Mouse (Mus musculus) adrenal gland, postnatal 10 days (tissue): ENCODE results near the gene Serpinb13. TPM values are rescaled to one million over a fixed set of nuclear protein-coding genes. Genes with fewer than 3 reads are reported as not detected.
"Not testable (repeated sequence)": the region's sequence is repeated elsewhere in the genome, so short reads cannot be mapped to it uniquely, and the experiment has no call there.

Experiments
- DNase-seq: peaks from one replicate; pipeline ENCODE4 v3.0.0; 2021; ENCODE audit warnings: mixed read lengths
- long read RNA-seq, 2 experiments: library from polyadenylated mRNA; stranded (forward); transcript quantifications; one replicate each; pipeline ENCODE4 v2.0.0; 2021
- total RNA-seq, 2 experiments: library from RNA; stranded (reverse); gene quantifications; 2 replicates each; pipeline ENCODE4 v1.2.3; 2021

Gene Serpinb13
- not detected for total RNA-seq
- long read RNA-seq, experiment 1 = 0 reads
- long read RNA-seq, experiment 2 = 0 reads

DNA sequence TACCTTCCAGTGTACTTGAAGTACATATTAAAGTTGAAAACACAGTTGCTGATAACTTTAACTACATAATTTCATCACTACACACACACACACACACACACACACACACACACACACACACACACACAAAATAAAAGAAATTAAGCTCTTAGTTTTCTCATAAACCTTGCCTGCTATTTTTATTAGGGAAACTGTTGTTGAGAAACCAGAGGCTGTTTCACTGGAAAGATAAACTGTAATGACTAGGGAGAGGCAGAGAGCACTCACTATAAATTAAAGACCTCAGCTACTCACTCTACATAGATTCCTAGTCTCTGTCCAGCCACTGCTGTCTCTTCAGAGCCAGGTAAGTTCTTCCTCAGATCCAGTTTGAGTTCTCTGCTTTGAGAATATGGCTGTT, at the start of gene Serpinb13:
Serpinb13 (plus strand) TSS at position 301 of the 400 bp plus-strand sequence.
- DNase-seq = no peak

DNA sequence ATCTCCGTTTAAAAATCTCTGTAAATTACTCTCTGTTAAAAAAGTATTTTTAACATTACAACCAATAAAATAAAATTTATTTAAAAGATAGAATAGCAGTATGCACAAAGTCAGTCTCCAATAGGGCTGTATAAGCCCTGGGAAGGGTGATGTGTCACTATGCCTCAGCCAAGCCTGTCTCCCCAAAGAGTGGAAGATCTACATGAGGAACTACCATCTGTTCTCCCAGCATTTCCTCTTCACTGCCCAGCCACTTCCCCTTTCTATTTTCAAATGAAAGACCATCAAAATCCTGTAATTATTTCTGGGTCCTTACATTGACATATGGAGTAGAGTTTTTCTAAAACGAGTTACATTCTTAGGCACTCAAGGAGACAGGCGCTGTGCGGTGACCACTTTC, 48.8 kb upstream of the Serpinb13 start:
- DNase-seq = no peak

DNA sequence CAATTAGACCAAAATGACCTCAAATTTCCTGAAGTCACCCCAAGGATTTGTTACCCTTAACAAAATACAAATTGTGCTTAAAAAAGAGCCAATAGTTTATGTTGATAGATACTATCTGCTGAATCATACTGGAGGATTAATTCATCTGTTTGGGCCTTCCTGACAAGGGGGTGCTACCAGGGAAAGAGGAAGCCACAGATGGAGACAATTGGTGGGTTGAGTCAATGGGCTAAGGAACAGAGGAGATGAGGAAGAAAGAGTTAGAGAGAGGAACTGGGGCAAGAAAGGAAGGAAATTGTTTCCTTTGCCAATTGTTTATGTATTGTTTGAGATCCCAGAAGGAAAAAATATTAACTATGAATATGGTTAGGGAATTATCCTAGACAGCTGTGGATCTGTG, 47.1 kb upstream of the Serpinb13 start:
- no peak for DNase-seq

DNA sequence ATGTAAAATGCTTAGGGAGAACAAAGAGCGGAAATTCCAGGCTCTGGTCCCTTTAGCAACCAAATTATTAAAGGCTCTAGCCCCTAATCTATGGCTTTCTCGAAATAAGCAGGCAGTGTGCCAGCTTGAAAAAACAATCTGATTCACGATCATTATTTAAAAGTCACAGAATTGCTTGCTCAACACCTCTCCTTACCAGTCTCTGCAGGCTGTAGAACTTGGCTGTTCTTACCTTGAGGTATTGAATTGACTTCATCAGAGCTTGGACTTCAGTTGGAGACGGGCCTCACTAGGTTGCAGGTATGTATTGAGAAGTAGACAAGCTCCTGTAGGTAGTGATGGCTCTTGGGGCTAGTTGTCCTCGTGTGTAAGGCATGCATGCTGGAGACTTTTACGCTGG, 46.5 kb upstream of the Serpinb13 start, which contains the start of gene Serpinb12:
Serpinb12 (plus strand) TSS at position 185 of the 400 bp plus-strand sequence.
- DNase-seq = no peak

DNA sequence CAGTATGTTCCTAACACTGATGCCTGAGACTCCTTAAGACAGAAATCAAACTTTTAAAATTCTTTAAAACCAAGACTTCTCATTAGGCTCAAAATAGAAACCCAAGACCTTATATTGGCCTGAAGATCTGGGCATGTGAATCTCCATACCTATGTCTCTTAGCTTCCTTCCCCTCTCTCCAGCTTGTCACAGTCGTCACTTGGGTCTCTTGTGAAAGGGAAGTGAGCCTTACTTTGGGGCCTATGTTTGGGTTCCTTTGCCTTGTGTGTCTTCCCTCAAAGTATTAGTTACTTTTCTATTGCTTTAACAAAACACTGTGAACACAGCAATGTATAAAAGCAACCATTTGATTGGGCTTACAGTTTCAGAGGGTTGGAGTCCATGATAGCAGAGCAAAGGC, 33.6 kb upstream of the Serpinb13 start:
- DNase-seq = no peak

DNA sequence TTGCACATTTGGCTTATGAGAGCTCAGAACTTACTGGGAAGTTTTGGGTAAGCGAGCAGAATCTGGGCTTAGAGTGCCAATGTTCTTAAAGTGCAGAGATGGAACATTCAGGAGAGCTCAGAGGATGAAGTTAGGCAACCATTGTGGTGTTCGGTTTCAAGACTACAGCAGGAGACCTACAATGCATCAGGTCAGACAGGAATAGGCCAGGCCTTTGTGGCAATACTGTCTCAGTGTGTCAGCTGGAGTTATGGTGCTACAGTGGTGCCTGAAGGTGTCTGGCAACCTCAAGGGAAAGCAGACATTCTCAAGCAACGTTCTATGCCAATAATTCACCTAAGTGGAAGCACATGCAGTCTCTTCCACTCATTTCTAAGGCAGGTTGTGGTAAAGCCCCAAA, 20.8 kb upstream of the Serpinb13 start:
- DNase-seq = no peak

DNA sequence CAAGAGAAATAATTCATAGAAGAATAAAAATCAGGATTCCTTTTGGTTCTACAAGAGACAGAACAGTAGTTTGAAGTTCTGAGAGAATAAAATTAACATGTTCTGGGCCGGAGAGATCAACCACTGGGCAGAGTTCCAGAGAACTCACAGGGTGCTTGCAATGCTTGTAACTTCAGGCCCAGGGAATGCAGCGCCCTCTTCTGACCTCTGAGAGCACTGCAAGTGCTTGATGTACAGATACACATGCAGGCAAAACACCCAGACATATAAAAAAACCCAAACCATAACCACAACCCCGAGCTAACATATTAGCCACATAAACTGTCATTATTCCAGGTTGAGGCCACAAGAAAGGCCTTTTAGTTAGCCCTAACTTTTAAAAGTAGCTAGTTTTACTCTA, 19.8 kb upstream of the Serpinb13 start:
- peak; percentile 22 for DNase-seq

DNA sequence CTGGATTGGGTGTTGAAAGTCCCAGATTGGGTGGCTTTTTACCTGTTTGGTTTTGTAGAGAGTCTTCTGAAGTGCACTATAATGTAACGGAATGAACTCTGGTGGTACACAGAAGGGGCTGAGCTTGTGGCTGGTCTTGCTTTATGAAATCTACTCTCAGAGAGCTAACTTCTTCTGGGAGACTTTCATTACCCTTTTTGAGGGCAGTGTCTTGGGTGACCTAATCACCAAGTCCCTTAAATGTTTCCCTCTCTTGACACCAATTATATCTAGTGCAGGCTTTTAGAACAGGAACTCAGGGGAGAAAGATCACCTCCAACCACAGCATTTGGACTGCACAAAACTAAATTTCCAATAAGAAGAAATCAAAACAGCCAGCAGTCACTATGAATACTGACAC, 2.3 kb downstream of the Serpinb13 start:
- no peak for DNase-seq

DNA sequence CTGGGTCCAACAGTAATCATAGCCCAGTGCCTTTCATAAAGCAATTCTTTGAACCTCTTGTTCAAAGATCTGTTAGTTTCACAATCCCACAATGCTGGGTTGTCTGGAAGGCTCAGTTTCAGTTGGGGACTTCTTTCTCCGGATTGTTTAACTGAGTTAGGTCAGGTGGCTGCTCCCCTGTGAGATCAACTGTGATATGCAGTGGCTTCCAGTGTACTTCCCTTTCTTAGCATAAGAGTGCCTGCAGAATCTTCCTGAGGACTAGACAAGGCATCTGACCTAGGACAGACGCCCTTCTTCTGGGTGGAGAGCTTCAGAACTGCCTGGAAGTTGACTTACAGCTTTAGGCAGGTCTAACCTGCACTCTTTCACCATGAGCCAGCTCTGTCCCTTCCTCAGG, 3.1 kb downstream of the Serpinb13 start:
- no peak for DNase-seq

DNA sequence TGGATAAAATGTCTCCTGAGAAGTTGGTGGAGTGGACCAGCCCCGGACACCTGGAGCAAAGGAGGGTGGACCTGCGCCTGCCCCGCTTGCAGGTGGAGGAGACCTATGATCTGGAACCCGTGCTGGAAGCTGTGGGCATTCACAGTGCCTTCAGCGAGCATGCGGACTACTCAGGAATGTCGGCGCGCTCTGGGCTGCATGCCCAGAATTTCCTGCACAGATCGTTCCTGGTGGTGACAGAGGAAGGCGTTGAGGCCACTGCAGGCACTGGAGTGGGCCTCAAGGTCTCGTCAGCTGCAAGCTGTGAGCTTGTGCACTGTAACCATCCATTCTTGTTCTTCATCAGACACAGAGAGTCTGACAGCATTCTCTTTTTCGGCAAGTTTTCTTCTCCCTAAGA, 19.6 kb downstream of the Serpinb13 start:
- DNase-seq = peak; percentile 49

DNA sequence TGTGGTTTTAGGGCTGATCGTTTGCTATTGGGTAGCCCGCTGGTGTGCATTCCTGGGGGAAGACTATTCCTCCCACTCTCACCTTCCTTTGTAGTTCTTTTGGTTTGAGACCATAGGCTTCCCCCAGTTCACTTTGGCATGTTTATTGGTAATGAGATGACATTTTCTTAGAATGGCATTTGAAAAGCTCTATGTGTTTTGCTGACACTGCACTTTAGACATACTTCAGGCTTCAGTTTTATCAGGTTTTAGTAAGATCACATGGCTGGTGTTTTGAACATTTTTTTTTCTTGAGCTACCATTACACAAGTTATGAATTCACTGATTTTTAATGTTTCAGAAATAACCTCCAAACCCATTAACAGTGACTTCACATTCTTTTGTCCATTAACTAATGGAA, 21.0 kb downstream of the Serpinb13 start:
- DNase-seq = no peak

DNA sequence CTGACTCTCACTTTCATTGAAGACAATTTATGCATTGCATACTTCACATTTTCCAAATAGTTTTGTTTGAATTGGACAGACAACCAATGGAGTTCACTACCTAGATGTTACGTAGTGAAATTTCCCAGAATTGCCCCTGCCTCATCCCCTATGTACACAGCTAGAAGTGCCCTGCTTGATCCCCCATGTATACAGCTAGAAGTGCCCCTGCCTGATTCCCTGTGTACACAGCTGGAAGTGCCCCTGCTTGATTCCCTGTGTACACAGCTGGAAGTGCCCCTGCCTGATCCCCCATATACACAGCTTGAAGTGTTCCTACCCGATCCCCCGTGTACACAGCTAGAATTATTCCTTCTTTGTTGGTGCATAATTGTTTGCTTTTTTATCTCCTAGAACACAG, 25.5 kb downstream of the Serpinb13 start:
- DNase-seq = no peak

DNA sequence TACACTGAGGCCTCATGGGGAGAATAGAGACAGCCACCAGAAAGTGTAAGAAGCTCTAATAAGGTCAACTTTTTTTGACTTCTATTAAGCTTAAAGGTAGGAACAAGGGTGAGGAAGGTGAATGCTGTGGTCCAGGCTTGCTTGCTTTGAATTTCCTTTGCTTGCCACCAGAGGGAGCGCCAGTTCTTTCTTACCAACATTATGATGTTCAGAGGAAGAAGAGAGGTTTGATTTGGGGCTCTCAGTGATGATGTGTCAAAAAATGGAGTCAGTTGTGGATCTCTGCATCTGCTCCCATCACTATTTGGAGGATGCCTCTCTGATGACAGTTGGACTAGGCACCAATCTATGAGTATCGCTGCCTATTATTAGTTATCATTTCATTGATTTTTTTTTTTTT, 33.7 kb downstream of the Serpinb13 start:
- DNase-seq = peak; percentile 22

DNA sequence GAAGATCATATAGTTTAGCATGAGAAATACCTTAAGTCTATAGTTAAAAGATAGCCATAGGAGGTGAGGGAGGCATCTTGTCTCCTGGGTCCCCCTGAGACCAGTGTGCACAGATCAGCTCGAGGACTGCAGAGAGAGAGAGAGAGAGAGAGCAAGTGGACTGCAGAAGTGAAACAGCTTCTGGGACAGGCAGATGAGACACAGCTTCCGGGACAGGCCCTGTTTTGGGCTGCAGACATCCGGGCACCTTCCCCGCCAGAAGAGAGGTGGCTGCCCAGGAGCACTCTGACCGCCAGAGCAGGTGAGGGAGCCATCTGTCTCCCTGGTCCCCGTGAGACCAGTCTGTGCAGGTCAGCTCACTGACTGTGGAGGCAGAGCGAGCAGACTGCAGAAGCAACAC, 34.4 kb downstream of the Serpinb13 start:
- no peak for DNase-seq

DNA sequence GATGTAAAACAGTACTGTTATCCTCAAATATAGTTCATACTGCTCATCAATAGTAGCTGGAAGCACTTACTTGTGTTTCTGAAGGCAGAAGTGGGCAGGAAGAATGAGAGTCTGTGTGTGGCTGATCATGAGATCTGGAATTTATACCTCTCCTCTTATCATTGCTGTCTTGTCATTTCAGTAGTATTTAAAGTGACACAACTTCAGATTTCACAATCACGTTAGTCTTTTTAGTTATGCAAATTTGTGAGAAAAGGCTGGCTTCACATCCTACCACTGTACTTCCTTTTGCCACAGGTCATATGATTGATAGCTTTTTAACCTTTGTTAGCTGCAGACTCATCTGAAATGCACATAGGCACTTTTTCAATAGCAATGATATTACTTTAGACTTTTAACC, 45.1 kb downstream of the Serpinb13 start:
- no peak for DNase-seq

DNA sequence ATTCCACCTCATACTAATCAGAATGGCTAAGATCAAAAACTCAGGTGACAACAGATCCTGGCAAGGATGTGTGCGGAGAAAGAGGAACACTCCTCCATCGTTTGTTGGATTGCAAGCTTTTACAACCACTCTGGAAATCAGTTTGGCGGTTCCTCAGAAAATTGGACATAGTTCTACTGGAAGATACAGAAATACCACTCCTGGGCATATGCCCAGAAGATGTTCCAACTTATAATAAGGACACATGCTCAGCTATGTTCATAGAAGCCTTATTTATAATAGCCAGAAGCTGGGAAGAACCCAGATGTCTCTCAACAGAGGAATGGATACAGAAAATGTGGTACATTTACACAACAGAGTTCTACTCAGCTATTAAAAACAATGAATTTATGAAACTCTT, 53.5 kb downstream of the Serpinb13 start:
- DNase-seq = not testable (repeated sequence)

Other genes with a start within 250 kb of the Serpinb13 start
- 10 to 100 TPM; 24.2 to 25.3 TPM for gene Kdsr, start 221.3 kb upstream of the Serpinb13 start, total RNA-seq
- gene Vps4b, start 184.3 kb upstream of the Serpinb13 start, total RNA-seq = 10 to 100 TPM; 89.0 to 95.4 TPM
- not detected for gene Serpinb5, start 119.8 kb upstream of the Serpinb13 start, total RNA-seq
- gene Serpinb12, start 46.5 kb upstream of the Serpinb13 start, total RNA-seq = not detected
- gene Serpinb3a, start 71.3 kb downstream of the Serpinb13 start, total RNA-seq = not detected
- gene Serpinb3d, start 102.5 kb downstream of the Serpinb13 start, total RNA-seq = not detected